In the genomic region with DNA sequence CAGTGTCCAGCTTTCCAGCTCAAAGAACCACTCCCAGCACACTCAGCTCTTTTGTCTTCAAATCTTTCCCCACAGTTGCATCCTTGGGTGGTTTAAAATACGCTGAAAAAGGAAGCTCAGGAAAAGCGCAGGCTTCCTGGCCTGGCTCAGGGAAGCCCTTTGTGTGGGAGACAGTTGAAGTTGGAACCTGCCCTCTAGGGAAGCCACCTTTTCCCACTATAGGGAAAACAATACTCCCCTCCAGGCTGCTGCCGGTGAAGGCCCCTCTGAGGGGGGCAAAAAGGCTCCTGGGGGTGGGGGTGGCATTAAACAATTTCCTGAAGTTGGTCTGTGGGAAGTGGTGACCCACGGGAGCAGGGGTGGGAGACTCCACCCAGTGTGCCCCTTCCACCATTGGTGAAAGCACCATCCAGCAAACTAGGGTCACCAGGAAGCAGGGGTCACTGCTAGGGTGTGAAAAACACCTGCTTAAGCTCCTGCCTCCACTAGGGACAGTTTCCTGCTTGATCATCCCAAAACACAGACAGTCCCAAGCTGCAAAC, we compare ENCODE assay signal across 9 mouse cellular contexts. TPM values are rescaled to one million over a fixed set of nuclear protein-coding genes. Genes with fewer than 3 reads are reported as not detected.
DNase-seq lines count a peak whose midpoint lies in the region; ATAC-seq and TF ChIP-seq lines count a peak whose summit lies in the region.
"Had no signal": no experiment of that assay in that cellular context is flagged by ENCODE, and none has a peak within 500 bp of the region (broad histone marks: within the 10 kb centered on the region; RNA-seq: fewer than 3 reads in every experiment).

No protein-coding gene starts in this region.

- H3K27ac ChIP-seq in layer of hippocampus, adult 2 months, result peak overlapping the region; percentile 86
- H3K27ac ChIP-seq in forebrain, embryonic 13.5 days, result peak overlapping the region; percentile 99
- H3K27ac ChIP-seq in kidney, postnatal 0 days, result peak overlapping the region; percentile 70
- peak overlapping the region; percentile 43; the same call in 1 of the 2 replicates for H3K27ac ChIP-seq in midbrain, postnatal 0 days (ENCODE audit: low read depth, low read length)

- ATAC-seq in forebrain, embryonic 13.5 days, result no peak
- ATAC-seq in kidney, postnatal 0 days (replicated peaks; ENCODE audit: low FRiP score, low read depth), result no peak
- ATAC-seq in midbrain, postnatal 0 days (ENCODE audit: low FRiP score), result no peak

- H3K9ac ChIP-seq in forebrain, embryonic 13.5 days, result peak overlapping the region; percentile 62
- peak overlapping the region; percentile 5; the same call in 1 of the 2 replicates for H3K9ac ChIP-seq in kidney, postnatal 0 days (ENCODE audit: low read depth, low read length)
- no peak overlapping the region for H3K9ac ChIP-seq in midbrain, postnatal 0 days (replicated peaks; ENCODE audit: low read length, poor library complexity, severe bottlenecking)

- peaks cover 100% of the 10 kb centered on the region for H3K4me1 ChIP-seq in forebrain, embryonic 13.5 days
- H3K4me1 ChIP-seq in kidney, postnatal 0 days (replicated peaks; ENCODE audit: insufficient read depth, low read length), result peaks cover 98% of the 10 kb centered on the region
- peaks cover 23% of the 10 kb centered on the region for H3K4me1 ChIP-seq in midbrain, postnatal 0 days (ENCODE audit: insufficient read depth, low read length)

- H3K9me3 ChIP-seq in forebrain, embryonic 13.5 days (replicated peaks), result no peaks in the 10 kb centered on the region
- no peaks in the 10 kb centered on the region for H3K9me3 ChIP-seq in kidney, postnatal 0 days (replicated peaks; ENCODE audit: low read length)
- no peaks in the 10 kb centered on the region for H3K9me3 ChIP-seq in midbrain, postnatal 0 days (ENCODE audit: low read length)

- TF ChIP-seq CTCF in layer of hippocampus, adult 2 months (conservative IDR thresholded peaks at IDR 0.05), result peak; percentile 19; the same call in 1 of the 2 replicates
- peak; percentile 17; the same call in 1 of the 2 replicates for TF ChIP-seq CTCF in kidney, postnatal 0 days (IDR thresholded peaks at IDR 0.05; ENCODE audit: low read depth)
- TF ChIP-seq CTCF in midbrain, postnatal 0 days (IDR thresholded peaks at IDR 0.05), result peak; percentile 16; the same call in 1 of the 2 replicates

- WGBS in forebrain, embryonic 13.5 days, result 11% methylated on average over 4 of the region's 4 CpGs
- 22% methylated on average over 4 of the region's 4 CpGs for whole genome bisulfite sequencing in kidney, postnatal 0 days
- 25% methylated on average over 4 of the region's 4 CpGs for WGBS in midbrain, postnatal 0 days

- peaks cover 13% of the 10 kb centered on the region for H3K36me3 ChIP-seq in forebrain, embryonic 13.5 days (ENCODE audit: poor library complexity, severe bottlenecking)
- no peaks in the 10 kb centered on the region for H3K36me3 ChIP-seq in kidney, postnatal 0 days (ENCODE audit: insufficient read depth, low read length)
- no peaks in the 10 kb centered on the region for H3K36me3 ChIP-seq in midbrain, postnatal 0 days (ENCODE audit: insufficient read depth, low read length)

- no peak overlapping the region for H3K4me3 ChIP-seq in layer of hippocampus, adult 2 months
- no peak overlapping the region for H3K4me3 ChIP-seq in forebrain, embryonic 13.5 days
- H3K4me3 ChIP-seq in kidney, postnatal 0 days (replicated peaks; ENCODE audit: low read depth, low read length), result no peak overlapping the region
- no peak overlapping the region for H3K4me3 ChIP-seq in midbrain, postnatal 0 days (ENCODE audit: low read depth, low read length)

- DNase-seq in layer of hippocampus, adult 2 months (ENCODE audit: low spot score in 2 of 2), result no peak
- DNase-seq in layer of hippocampus, adult 18-20 months (ENCODE audit: low spot score in 2 of 2), result no peak
- DNase-seq in kidney, postnatal 0 days (ENCODE audit: low spot score), result peak; percentile 57
- no peak for DNase-seq in midbrain, postnatal 0 days (ENCODE audit: low spot score)
- DNase-seq in adrenal gland, postnatal 10 days, result no peak
- DNase-seq in gastrocnemius, postnatal 10 days, result no peak
- DNase-seq in natural killer cell, adult 2 months (ENCODE audit: low spot score in 2 of 2), result no peak
- DNase-seq: gastrocnemius, postnatal 14 days had no signal

- no peaks in the 10 kb centered on the region for H3K27me3 ChIP-seq in forebrain, embryonic 13.5 days
- no peaks in the 10 kb centered on the region for H3K27me3 ChIP-seq in kidney, postnatal 0 days (ENCODE audit: insufficient read depth, low read length)
- no peaks in the 10 kb centered on the region for H3K27me3 ChIP-seq in midbrain, postnatal 0 days (ENCODE audit: insufficient read depth, low read length)

- H3K4me2 ChIP-seq in forebrain, embryonic 13.5 days, result peak overlapping the region; percentile 58
- H3K4me2 ChIP-seq in kidney, postnatal 0 days (ENCODE audit: low read length), result peak overlapping the region; percentile 11; the same call in 1 of the 2 replicates
- H3K4me2 ChIP-seq in midbrain, postnatal 0 days (ENCODE audit: low read depth, low read length, poor library complexity, severe bottlenecking), result no peak overlapping the region

RNA-seq across cellular contexts. Expression of a gene that starts 25.6 kb away (rescaled TPM):
- 10 to 100 TPM; 32.7 to 35.7 TPM for total RNA-seq in layer of hippocampus, adult 2 months (2021)
- total RNA-seq in layer of hippocampus, adult 18-20 months (2021), result 10 to 100 TPM; 26.4 to 26.9 TPM
- 28.1 and 32.8 TPM in 2 replicates for polyA plus RNA-seq in forebrain, embryonic 13.5 days (2015; fragmentation: Nextera tagmentation; extraction: Ambion mirVana)
- polyA plus RNA-seq in kidney, postnatal 0 days (2015; fragmentation: Nextera tagmentation; extraction: Ambion mirVana), result 12.1 and 12.9 TPM in 2 replicates
- total RNA-seq in midbrain, postnatal 0 days (2014; rRNA removed), result 48.9 and 65.8 TPM in 2 replicates
- polyA plus RNA-seq in midbrain, postnatal 0 days (2015; fragmentation: Nextera tagmentation; extraction: Ambion mirVana), result 6.8 and 7.6 TPM in 2 replicates
- total RNA-seq in adrenal gland, postnatal 10 days (2021), result 10 to 100 TPM; 27.1 to 36.4 TPM
- 10 to 100 TPM; 22.5 to 33.5 TPM for total RNA-seq in gastrocnemius, postnatal 10 days (2021)

RNA-seq across cellular contexts. Expression of a gene that starts 45.8 kb away (rescaled TPM):
- total RNA-seq in layer of hippocampus, adult 2 months (2021), result 10 to 100 TPM; 49.3 to 51.3 TPM
- 10 to 100 TPM; 50.3 to 50.4 TPM for total RNA-seq in layer of hippocampus, adult 18-20 months (2021)
- polyA plus RNA-seq in forebrain, embryonic 13.5 days (2015; fragmentation: Nextera tagmentation; extraction: Ambion mirVana), result 16.9 and 22.5 TPM in 2 replicates
- 16.4 and 16.6 TPM in 2 replicates for polyA plus RNA-seq in kidney, postnatal 0 days (2015; fragmentation: Nextera tagmentation; extraction: Ambion mirVana)
- total RNA-seq in midbrain, postnatal 0 days (2014; rRNA removed), result 63.3 and 76.7 TPM in 2 replicates
- polyA plus RNA-seq in midbrain, postnatal 0 days (2015; fragmentation: Nextera tagmentation; extraction: Ambion mirVana), result 9.9 and 12.6 TPM in 2 replicates
- total RNA-seq in adrenal gland, postnatal 10 days (2021), result 10 to 100 TPM; 47.6 to 48.4 TPM
- total RNA-seq in gastrocnemius, postnatal 10 days (2021), result 10 to 100 TPM; 26.3 to 36.5 TPM

Comparison
In these comparisons a context has a peak if more than half of its experiments do, and no peak if none do; other contexts are left out.
1. H3K27ac ChIP-seq: peak in every context shown above with its lines; median percentile 99 in forebrain, embryonic 13.5 days; 86 in layer of hippocampus, adult 2 months; 70 in kidney, postnatal 0 days; 43 in midbrain, postnatal 0 days.